Mouse (Mus musculus): ENCODE measurements around the gene Cd302. TPM values are rescaled to one million over a fixed set of nuclear protein-coding genes. Genes with fewer than 3 reads are reported as not detected.

The Cd302 gene
- polyA plus RNA-seq, 1 experiment from 2014 or later, result 58.5 TPM

GRCm38 (mm10) chr2:60216547-60217153, 67.6 kb downstream of the Cd302 start:
- H3K27ac ChIP-seq (ENCODE audit: low read depth, low read length), result no peak overlapping the region; the same call in 1 of the 2 replicates
- no peak overlapping the region for H3K4me2 ChIP-seq (replicated peaks; ENCODE audit: low read depth)
- no peak overlapping the region for H3K9ac ChIP-seq (ENCODE audit: low read depth, low read length)
- peaks cover 8% of the 10 kb centered on the region for H3K4me1 ChIP-seq (replicated peaks; ENCODE audit: control insufficient read depth, insufficient read depth, low read length)
- no peak for ATAC-seq
- no peaks in the 10 kb centered on the region for H3K27me3 ChIP-seq (replicated peaks; ENCODE audit: control insufficient read depth, insufficient read depth, low read length)
- H3K36me3 ChIP-seq (ENCODE audit: control insufficient read depth, insufficient read depth), result peaks cover 5% of the 10 kb centered on the region; the same call in 1 of the 2 replicates
- H3K9me3 ChIP-seq (ENCODE audit: control insufficient read depth), result no peaks in the 10 kb centered on the region
- TF ChIP-seq CTCF (IDR thresholded peaks at IDR 0.05; ENCODE audit: low read depth), result no peak
- H3K4me3 ChIP-seq (ENCODE audit: low read depth, low read length), result no peak overlapping the region
- WGBS, result 53% methylated on average over 4 of the region's 4 CpGs

- no peaks in the 10 kb centered on the region for H3K9me3 ChIP-seq (ENCODE audit: control insufficient read depth)
- WGBS, result 90% methylated on average over 2 of the region's 2 CpGs
- no peaks in the 10 kb centered on the region for H3K27me3 ChIP-seq (replicated peaks; ENCODE audit: control insufficient read depth, insufficient read depth, low read length)
Measured at GRCm38 (mm10) chr2:60214683-60215082, 69.6 kb downstream of the Cd302 start.

GRCm38 (mm10) chr2:60212488-60212887, 71.8 kb downstream of the Cd302 start:
- Histone ChIP-seq H3K9ac (ENCODE audit: low read depth, low read length) (no peak overlapping the region), H3K36me3 (ENCODE audit: control insufficient read depth, insufficient read depth) (peaks cover 3% of the 10 kb centered on the region; the same call in 1 of the 2 replicates)

More at GRCm38 (mm10) chr2:60214683-60215082, 69.6 kb downstream of the Cd302 start:
- H3K36me3 ChIP-seq (ENCODE audit: control insufficient read depth, insufficient read depth), result peaks cover 5% of the 10 kb centered on the region; the same call in 1 of the 2 replicates
- H3K4me3 ChIP-seq (ENCODE audit: low read depth, low read length), result no peak overlapping the region
- TF ChIP-seq CTCF (IDR thresholded peaks at IDR 0.05; ENCODE audit: low read depth), result no peak
- ATAC-seq, result no peak
- no peak overlapping the region for H3K9ac ChIP-seq (ENCODE audit: low read depth, low read length)
- H3K4me1 ChIP-seq (replicated peaks; ENCODE audit: control insufficient read depth, insufficient read depth, low read length), result peaks cover 3% of the 10 kb centered on the region
- H3K27ac ChIP-seq (ENCODE audit: low read depth, low read length), result no peak overlapping the region
- H3K4me2 ChIP-seq (replicated peaks; ENCODE audit: low read depth), result no peak overlapping the region

GRCm38 (mm10) chr2:60210821-60211220, 73.5 kb downstream of the Cd302 start:
- H3K4me3 ChIP-seq (ENCODE audit: low read depth, low read length), result peak overlapping the region; percentile 94
- 4% methylated on average over 5 of the region's 5 CpGs for WGBS
- H3K27ac ChIP-seq (ENCODE audit: low read depth, low read length), result peak overlapping the region; percentile 99
- ATAC-seq, result peak; percentile 49
- peak overlapping the region; percentile 69 for H3K4me2 ChIP-seq (replicated peaks; ENCODE audit: low read depth)
- no peaks in the 10 kb centered on the region for H3K9me3 ChIP-seq (ENCODE audit: control insufficient read depth)
- H3K27me3 ChIP-seq (replicated peaks; ENCODE audit: control insufficient read depth, insufficient read depth, low read length), result no peaks in the 10 kb centered on the region
- no peak for TF ChIP-seq CTCF (IDR thresholded peaks at IDR 0.05; ENCODE audit: low read depth)
- H3K36me3 ChIP-seq (ENCODE audit: control insufficient read depth, insufficient read depth), result no peaks in the 10 kb centered on the region
- H3K4me1 ChIP-seq (replicated peaks; ENCODE audit: control insufficient read depth, insufficient read depth, low read length), result peaks cover 5% of the 10 kb centered on the region
- peak overlapping the region; percentile 99 for H3K9ac ChIP-seq (ENCODE audit: low read depth, low read length)

More at GRCm38 (mm10) chr2:60212488-60212887, 71.8 kb downstream of the Cd302 start:
- H3K4me1 ChIP-seq (replicated peaks; ENCODE audit: control insufficient read depth, insufficient read depth, low read length), result peaks cover 9% of the 10 kb centered on the region
- H3K27me3 ChIP-seq (replicated peaks; ENCODE audit: control insufficient read depth, insufficient read depth, low read length), result no peaks in the 10 kb centered on the region
- no peak overlapping the region for H3K4me3 ChIP-seq (ENCODE audit: low read depth, low read length)
- H3K9me3 ChIP-seq (ENCODE audit: control insufficient read depth), result no peaks in the 10 kb centered on the region
- no peak for TF ChIP-seq CTCF (IDR thresholded peaks at IDR 0.05; ENCODE audit: low read depth)
- no peak overlapping the region; the same call in 1 of the 2 replicates for H3K4me2 ChIP-seq (replicated peaks; ENCODE audit: low read depth)
- no peak for ATAC-seq
- H3K27ac ChIP-seq (ENCODE audit: low read depth, low read length), result no peak overlapping the region

GRCm38 (mm10) chr2:60209703-60210651, 74.3 kb downstream of the Cd302 start, which contains the start of the genes Baz2b and March7:
TSS of gene Baz2b (minus strand) at chr2:60209839.
TSS of gene March7 (plus strand) at chr2:60209887.
- H3K4me2 ChIP-seq (replicated peaks; ENCODE audit: low read depth), result peak within 1 kb of the TSS; percentile 69
- no peaks in the 10 kb centered on the region; the same call in 1 of the 2 replicates for H3K36me3 ChIP-seq (ENCODE audit: control insufficient read depth, insufficient read depth)
- no peaks in the 10 kb centered on the region for H3K9me3 ChIP-seq (ENCODE audit: control insufficient read depth)
- ATAC-seq, result peak; percentile 89
- peak within 1 kb of the TSS; percentile 94 for H3K4me3 ChIP-seq (ENCODE audit: low read depth, low read length)
- H3K9ac ChIP-seq (ENCODE audit: low read depth, low read length), result peak within 1 kb of the TSS; percentile 99
- no peaks in the 10 kb centered on the region for H3K27me3 ChIP-seq (replicated peaks; ENCODE audit: control insufficient read depth, insufficient read depth, low read length)
- H3K4me1 ChIP-seq (replicated peaks; ENCODE audit: control insufficient read depth, insufficient read depth, low read length), result peaks cover 5% of the 10 kb centered on the region
- TF ChIP-seq CTCF (IDR thresholded peaks at IDR 0.05; ENCODE audit: low read depth), result peak; percentile 60
- peak within 1 kb of the TSS; percentile 99 for H3K27ac ChIP-seq (ENCODE audit: low read depth, low read length)
- WGBS, result under 1% methylated on average over 90 of the region's 109 CpGs

GRCm38 (mm10) chr2:60209122-60209611, 75.1 kb downstream of the Cd302 start:
- H3K4me3 ChIP-seq (ENCODE audit: low read depth, low read length), result peak overlapping the region; percentile 94
- under 1% methylated on average over 29 of the region's 35 CpGs for WGBS
- no peaks in the 10 kb centered on the region for H3K9me3 ChIP-seq (ENCODE audit: control insufficient read depth)
- no peak for TF ChIP-seq CTCF (IDR thresholded peaks at IDR 0.05; ENCODE audit: low read depth)
- peaks cover 5% of the 10 kb centered on the region for H3K4me1 ChIP-seq (replicated peaks; ENCODE audit: control insufficient read depth, insufficient read depth, low read length)
- H3K27ac ChIP-seq (ENCODE audit: low read depth, low read length), result peak overlapping the region; percentile 99
- ATAC-seq, result peak; percentile 7; the same call in 1 of the 2 replicates
- peak overlapping the region; percentile 99 for H3K9ac ChIP-seq (ENCODE audit: low read depth, low read length)
- H3K4me2 ChIP-seq (replicated peaks; ENCODE audit: low read depth), result peak overlapping the region; percentile 69
- no peaks in the 10 kb centered on the region for H3K27me3 ChIP-seq (replicated peaks; ENCODE audit: control insufficient read depth, insufficient read depth, low read length)
- no peaks in the 10 kb centered on the region; the same call in 1 of the 2 replicates for H3K36me3 ChIP-seq (ENCODE audit: control insufficient read depth, insufficient read depth)

Data from intestine, postnatal 0 days (tissue).